Mouse (Mus musculus) regulatory T cell (primary cell): ENCODE measurements around the gene Paqr9.

ENCODE experiments used
- in situ Hi-C: fragments of 300-600 bp; cut with MboI, MseI; formaldehyde crosslinking; loops from one replicate; pipeline ENCODE4 v1.15.1; 2025; ENCODE audit warnings: high pct_unique_total_duplicates

The Paqr9 gene

DNA sequence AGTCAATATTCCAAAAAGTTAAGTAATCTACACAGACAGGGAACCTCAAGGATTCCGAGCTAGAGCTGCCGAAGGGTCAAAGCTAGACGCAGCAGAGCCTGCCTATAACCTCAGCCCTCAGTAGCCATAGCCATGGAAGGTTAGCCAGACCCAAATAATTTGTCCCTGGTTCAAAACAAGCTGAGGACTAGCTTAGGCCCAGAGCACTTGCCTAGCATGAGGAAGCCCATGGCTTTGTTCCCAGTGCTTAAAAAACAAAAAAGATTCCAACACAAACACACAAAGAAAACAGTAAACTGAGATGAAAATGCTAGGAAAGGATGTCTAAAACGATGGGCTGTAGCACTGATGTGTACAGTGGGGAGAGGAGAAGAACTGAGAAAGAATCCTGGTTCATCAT, 14.7 kb downstream of the Paqr9 start:
- in situ Hi-C loops, result no loop called here

DNA sequence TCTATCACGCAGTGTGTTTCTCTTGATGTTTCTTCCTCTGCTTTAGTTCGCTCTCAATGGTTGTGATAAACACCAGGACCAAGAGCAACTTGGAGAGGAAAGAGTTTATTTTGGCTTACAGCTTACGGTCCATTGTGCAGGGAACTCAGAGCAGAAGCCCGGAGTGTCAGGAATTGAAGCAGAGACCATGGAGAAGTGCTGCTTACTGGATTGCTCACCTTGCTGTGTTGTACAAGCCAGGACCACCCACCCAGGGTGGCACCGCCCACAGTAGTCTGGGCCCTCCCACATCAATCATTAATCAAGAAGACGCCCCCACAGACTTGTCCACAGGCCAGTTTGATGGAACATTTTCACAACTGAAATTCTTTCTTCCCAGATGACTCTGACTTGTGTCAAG, 18.0 kb downstream of the Paqr9 start:
- in situ Hi-C loops, result no loop called here

DNA sequence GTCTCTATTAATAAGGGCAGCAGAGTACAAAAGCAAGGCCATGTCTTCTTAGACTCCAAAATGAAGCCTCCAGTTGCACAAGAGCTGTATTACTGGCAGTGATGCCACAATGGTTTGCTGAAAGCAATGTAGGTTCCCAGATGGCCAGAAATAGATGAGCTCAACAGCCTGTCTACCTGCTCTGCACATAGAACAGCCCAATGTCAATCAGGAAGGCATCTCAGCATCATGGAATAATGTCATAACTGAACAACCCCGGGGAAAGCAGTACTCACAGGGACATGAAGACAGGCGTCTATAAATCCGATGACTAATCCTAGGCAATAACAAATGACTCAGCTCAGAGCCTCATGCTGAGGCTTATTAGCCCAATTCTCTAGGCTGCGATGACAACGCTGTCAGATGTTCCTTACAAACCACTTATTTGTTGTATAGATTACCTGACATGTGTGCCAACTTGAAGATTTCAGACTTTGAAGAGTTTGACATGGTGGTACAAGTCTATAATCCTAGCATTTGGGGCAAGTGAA, 19.0 kb downstream of the Paqr9 start:
- in situ Hi-C loops, result no loop called here

DNA sequence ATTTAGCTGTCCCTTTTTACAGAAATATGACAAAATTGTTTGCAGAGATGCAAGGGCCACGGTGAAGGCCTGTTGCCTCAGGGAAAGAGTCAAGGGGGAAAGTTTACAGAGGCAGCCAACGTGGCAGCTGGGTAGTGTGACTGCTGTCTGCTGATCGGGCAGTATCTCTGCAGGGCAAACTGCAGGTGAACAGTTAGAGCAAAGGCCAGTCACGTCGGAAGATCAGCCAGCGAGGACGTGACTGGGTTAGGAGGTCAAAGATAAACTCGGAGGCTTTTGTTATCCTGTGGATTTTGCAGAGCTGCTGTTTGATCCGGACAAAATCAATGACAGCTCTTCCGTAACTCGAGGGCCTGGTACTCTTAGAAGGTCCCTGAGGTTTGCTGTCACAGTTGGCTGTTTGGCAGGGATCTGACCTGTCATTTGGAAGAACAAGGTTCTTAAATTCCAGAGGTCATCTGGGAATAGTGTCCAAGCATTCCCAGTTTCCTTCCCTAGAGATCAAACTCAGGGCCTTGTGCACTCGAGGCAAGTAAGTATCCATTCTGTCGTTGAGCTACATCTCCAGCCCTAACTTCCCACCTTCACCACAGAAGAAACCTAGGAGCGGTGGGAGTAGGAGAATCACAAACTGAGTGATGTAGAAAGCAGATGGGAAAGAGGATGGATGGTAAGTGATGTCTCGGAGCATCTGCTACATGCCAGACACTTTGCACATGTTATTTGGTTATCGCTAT, 21.7 kb downstream of the Paqr9 start:
- in situ Hi-C loops, result no loop called here

DNA sequence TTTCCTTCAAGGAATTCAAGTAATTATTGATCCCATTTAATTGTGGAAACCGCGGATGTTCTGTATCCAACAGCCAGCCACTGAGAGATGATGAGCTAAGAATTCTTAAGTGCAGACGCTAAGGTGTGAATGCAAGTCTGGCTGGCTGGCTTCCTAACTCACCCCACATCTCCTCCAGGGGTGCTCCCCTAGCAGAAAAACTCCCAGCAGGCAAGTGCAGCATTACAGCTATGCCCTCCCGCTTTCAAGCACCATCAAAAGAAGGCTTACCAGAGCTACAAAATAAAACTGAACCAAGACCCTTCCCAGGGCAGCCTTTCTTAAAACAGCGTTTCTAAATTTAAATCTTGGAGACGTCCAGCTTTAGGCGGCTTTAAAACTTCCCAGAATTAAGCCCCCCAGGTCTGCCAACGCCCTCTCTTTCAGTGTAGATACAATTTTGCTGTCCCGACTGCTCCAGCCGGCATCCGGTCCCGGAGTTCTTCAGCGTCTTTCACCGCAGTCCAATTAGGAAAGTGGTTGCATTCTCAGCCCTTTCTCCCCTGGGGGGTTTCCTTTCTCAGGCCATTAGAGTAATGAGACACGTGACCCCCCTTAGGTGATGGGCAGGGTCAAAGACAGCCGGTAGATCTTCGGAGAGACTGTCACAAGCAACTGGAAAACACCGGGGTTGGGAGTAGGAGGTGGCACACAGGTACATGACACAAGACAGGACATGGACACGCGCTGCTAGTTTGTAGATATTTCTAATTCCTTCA, 22.5 kb downstream of the Paqr9 start:
- in situ Hi-C loops, result no loop called here

GRCm38 (mm10) chr9:95582555-95582954, 23.1 kb downstream of the Paqr9 start:
- in situ Hi-C loops, result no loop called here

- in situ Hi-C loops, result loop anchor here (5.0 kb wide), 1 partner anchor 41 kb away; no protein-coding TSS in a partner anchor
Observed at GRCm38 (mm10) chr9:95586046-95586445, 26.6 kb downstream of the Paqr9 start.

- in situ Hi-C loops, result loop anchor here (5.0 kb wide), 1 partner anchor 39 kb away; no protein-coding TSS in a partner anchor
Observed at GRCm38 (mm10) chr9:95588070-95588469, 28.6 kb downstream of the Paqr9 start.

DNA sequence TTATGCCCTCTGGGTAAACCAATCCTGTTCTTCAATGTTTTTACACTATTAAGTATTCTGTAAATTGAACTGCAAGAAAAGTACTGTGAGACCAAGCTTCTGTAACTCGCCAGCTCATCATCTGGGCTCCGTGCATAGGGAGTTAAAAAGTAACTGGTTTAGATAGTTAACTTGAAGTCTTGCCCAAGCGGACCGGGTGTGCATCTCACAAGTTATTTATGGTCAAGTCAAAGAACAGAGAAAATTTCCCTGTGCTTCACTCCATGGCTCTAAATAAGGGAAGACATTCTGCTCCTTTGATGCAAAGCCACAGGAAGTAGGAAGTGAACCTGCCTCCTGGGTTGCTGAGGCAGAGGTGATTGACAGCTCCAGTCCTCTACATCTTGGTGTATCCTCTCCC, 34.8 kb downstream of the Paqr9 start:
- in situ Hi-C loops, result no loop called here

DNA sequence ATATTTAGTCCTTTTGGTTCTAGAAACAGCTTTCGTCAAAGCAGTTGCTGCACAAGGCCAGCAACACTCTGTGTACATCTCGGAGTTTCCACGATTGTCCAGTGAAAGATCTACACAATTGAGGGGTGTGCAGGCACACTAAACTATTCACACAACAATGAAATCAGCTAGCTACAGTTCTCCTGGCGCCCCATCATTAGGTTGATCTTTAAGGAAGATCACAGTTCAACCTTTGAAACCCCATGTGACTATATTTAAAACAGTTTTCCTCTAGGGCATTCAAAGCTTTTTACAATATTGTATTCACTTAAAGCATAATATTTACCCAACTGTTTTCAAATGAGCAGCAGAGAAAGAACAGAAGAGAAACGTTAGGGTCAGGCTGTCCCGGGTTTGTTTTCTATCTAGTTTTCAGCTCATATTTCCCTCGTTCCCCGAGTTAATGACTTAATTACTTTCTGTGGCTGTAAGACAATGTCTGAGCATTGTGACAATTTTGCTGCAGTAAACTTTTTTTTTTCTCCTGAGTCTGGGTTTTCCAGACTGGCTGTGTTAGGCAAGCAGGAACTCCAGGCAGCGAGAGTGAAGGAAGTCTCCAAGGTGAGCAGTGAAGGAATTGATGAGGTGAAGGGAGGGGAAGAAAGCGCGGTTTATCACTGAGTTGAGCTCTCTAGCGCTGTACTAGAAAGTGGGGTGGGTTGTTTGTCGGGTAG, 38.2 kb downstream of the Paqr9 start:
- in situ Hi-C loops, result no loop called here

- in situ Hi-C loops, result no loop called here
Observed at GRCm38 (mm10) chr9:95598179-95598721, 38.8 kb downstream of the Paqr9 start.

GRCm38 (mm10) chr9:95599399-95599798, 39.9 kb downstream of the Paqr9 start:
- in situ Hi-C loops, result no loop called here

- in situ Hi-C loops, result no loop called here
Observed at GRCm38 (mm10) chr9:95602849-95603248, 43.4 kb downstream of the Paqr9 start.

- in situ Hi-C loops, result no loop called here
Observed at GRCm38 (mm10) chr9:95603316-95603715, 43.9 kb downstream of the Paqr9 start.

DNA sequence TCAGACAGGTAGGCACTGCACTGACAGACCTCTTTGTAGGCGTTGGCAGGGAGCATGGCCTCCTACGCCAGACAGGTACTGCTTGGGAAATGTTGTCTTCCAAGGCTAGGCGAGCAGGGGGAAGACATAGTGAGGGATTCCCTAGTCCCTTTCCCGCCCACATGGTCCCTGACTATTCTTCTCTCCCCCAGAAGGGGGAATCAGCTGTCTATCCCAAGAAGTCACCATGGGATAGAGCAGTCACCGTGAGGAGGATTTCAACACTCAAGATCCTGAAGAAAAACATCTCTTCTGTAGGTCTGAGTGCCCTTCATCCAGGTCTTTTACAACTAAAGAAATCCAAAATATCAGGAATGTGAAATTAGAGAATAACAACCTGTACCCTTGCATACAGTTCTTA, 47.7 kb downstream of the Paqr9 start:
- in situ Hi-C loops, result no loop called here

DNA sequence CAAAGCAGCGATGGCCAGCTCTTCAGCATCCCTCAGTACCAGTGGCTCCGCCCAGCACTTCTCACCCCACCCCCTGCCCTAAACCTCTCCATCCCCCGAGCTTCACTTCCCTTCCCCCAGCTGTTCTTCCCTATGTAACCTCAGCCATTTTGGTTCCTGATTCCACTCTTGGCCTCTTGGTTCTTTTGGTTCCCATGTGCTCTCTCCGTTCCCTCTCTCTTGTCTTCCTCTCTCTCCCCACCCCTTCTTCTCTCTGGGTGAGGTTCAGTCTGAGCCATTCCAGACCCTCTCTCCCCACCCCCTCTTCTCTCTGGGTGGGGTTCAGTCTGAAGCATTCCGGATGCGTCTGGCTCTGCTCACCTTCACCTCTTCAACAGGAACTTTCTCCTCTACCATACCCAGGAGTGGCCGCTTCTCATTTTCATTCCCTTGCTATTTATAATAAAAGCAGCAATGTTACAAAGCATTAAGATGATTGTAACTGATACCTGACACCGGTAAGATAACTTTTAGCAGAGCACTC, 52.9 kb downstream of the Paqr9 start:
- in situ Hi-C loops, result no loop called here

DNA sequence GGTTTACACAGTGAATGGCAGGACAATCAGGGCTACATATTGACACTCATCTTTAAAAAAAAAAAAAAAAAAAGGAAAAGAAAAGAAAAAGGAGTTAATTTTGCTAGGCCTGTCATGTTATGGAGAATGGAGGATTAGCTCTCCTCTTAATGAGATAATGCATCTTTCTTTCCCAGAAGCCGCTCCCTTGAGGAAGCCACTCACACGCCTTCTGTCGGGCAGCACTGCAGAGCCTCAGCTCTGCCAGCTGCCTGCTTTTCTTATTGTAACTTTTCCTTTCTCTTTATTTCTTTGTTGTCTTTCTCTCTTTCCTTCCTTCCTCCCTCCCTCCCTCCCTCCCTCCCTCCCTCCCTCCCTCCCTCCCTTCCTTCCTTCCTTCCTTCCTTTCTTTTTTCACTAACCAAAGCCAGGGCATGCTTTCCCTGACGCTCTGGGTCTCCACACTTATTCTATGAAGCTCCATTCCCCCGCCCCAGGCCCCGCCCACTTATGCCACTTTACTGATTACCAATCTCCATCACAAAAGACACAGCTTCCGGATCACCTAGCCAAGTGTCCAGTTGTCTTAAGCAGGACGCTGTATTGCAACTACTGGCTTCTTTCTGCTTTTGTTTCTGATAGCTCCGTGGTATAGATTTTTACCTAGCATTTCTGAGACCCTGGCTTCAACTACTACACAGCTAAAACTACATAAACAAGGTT, 54.1 kb downstream of the Paqr9 start:
- in situ Hi-C loops, result no loop called here

- in situ Hi-C loops, result no loop called here
Observed at GRCm38 (mm10) chr9:95614861-95615615, 55.6 kb downstream of the Paqr9 start.

DNA sequence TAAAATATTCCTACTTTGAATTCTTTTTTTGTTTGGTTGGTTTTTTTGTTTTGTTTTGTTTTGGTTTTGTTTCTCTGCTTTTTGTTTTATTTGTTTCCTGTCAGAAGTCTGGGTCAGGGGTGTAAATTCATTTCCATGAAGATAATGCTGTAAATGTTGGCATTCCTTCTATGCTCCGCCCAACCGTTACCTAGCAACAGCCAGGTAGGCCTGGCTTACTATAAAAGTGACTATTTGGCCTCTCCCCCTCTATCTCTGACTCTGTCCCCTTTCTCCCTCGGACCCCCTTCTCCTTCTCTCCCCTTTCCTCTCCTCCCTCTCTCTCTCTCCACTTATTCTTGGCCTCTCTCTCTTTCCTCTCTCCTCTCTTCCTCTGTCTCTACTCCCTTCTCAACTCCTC, 56.5 kb downstream of the Paqr9 start:
- in situ Hi-C loops, result no loop called here
